Mouse (Mus musculus) MEL (cell line): ENCODE measurements around the gene Ltb4r2. TPM values are rescaled to one million over a fixed set of nuclear protein-coding genes. Genes with fewer than 3 reads are reported as not detected.

Source experiments
- DNase-seq: peaks from one replicate; pipeline ENCODE4 v3.0.0; 2011; ENCODE audit warnings: low read depth, low spot score
- H3K27ac ChIP-seq: 2 replicates; pipeline ENCODE4 v1.5.1; 2012; ENCODE audit warnings: low read depth, mild to moderate bottlenecking, control low read depth, low read length, moderate library complexity; ENCODE audit not compliant: control insufficient read depth
- H3K27me3 ChIP-seq, 2 experiments: fragments of 150-350 bp in 1 of 2; sonication (generic) in 1 of 2; 2 replicates each; pipeline ENCODE4 v1.6.1; 2012; ENCODE audit warnings: low read length in 2 of 2, mild to moderate bottlenecking in 2 of 2, improper control_type of control experiment in 1 of 2, moderate library complexity in 1 of 2; ENCODE audit not compliant: insufficient read depth in 2 of 2, control insufficient read depth in 1 of 2
- H3K36me3 ChIP-seq, 2 experiments: 2 replicates each; pipeline ENCODE4 v1.6.1; 2012 to 2014; ENCODE audit warnings: low read length in 2 of 2, improper control_type of control experiment in 1 of 2, inconsistent platforms in 1 of 2, mild to moderate bottlenecking in 1 of 2; ENCODE audit not compliant: insufficient read depth in 2 of 2, control insufficient read depth in 1 of 2
- H3K4me1 ChIP-seq, 2 experiments: fragments of 150-350 bp in 1 of 2; sonication (generic) in 1 of 2; 2 replicates each; pipeline ENCODE4 v1.6.1; 2012; ENCODE audit warnings: low read length in 2 of 2, improper control_type of control experiment in 1 of 2, mild to moderate bottlenecking in 1 of 2; ENCODE audit not compliant: insufficient read depth in 2 of 2, control insufficient read depth in 1 of 2
- H3K4me3 ChIP-seq, 2 experiments: fragments of 150-350 bp in 1 of 2; sonication (generic) in 1 of 2; 2 replicates each; pipeline ENCODE4 v1.5.1; 2012; ENCODE audit warnings: low read depth in 2 of 2, low read length in 2 of 2, mild to moderate bottlenecking in 2 of 2, moderate library complexity in 2 of 2, control low read depth in 1 of 2, improper control_type of control experiment in 1 of 2; ENCODE audit not compliant: control insufficient read depth in 1 of 2, insufficient read depth in 1 of 2
- H3K79me2 ChIP-seq: 2 replicates; pipeline ENCODE4 v1.6.1; 2012; ENCODE audit warnings: mild to moderate bottlenecking, low read length, moderate library complexity; ENCODE audit not compliant: control insufficient read depth, poor library complexity, insufficient read depth
- H3K9ac ChIP-seq: 2 replicates; pipeline ENCODE4 v1.6.1; 2012; ENCODE audit warnings: low read depth, mild to moderate bottlenecking, control low read depth, low read length, moderate library complexity; ENCODE audit not compliant: control insufficient read depth, poor library complexity, severe bottlenecking
- H3K9me3 ChIP-seq: fragments of 150-350 bp; sonication (generic); replicated peaks from 2 replicates; pipeline ENCODE4 v1.6.1; 2012; ENCODE audit warnings: mild to moderate bottlenecking, low read length, improper control_type of control experiment, moderate library complexity; ENCODE audit not compliant: insufficient read depth
- CHD1 ChIP-seq: IDR thresholded peaks from 2 replicates; pipeline ENCODE4 v1.6.1; 2012; ENCODE audit warnings: low read depth, mild to moderate bottlenecking, inconsistent platforms, low read length, improper control_type of control experiment
- E2F4 ChIP-seq: IDR thresholded peaks from 2 replicates; pipeline ENCODE4 v1.6.1; 2011; ENCODE audit warnings: low read depth, low read length, improper control_type of control experiment, borderline replicate concordance
- ELF1 ChIP-seq: IDR thresholded peaks from 2 replicates; pipeline ENCODE4 v1.6.1; 2014; ENCODE audit warnings: low read depth, mild to moderate bottlenecking, inconsistent platforms, low read length, improper control_type of control experiment, moderate library complexity
- ETS1 ChIP-seq: IDR thresholded peaks from 2 replicates; pipeline ENCODE4 v1.6.1; 2012; ENCODE audit warnings: low read depth, mild to moderate bottlenecking, inconsistent platforms, low read length, improper control_type of control experiment, moderate library complexity
- GATA1 ChIP-seq: IDR thresholded peaks from 2 replicates; pipeline ENCODE4 v1.6.1; 2011; ENCODE audit warnings: low read depth, low read length, improper control_type of control experiment
- JUND ChIP-seq: IDR thresholded peaks from 2 replicates; pipeline ENCODE4 v1.6.1; 2011; ENCODE audit warnings: low read depth, mild to moderate bottlenecking, improper control_type of control experiment, low read length
- KAT2A ChIP-seq: conservative IDR thresholded peaks from 2 replicates; pipeline ENCODE4 v1.6.1; 2012; ENCODE audit warnings: low read depth, low read length, improper control_type of control experiment, inconsistent platforms
- MAX ChIP-seq: IDR thresholded peaks from 2 replicates; pipeline ENCODE4 v1.6.1; 2011; ENCODE audit warnings: low read length, improper control_type of control experiment
- MEF2A ChIP-seq: IDR thresholded peaks from 2 replicates; pipeline ENCODE4 v1.6.1; 2014; ENCODE audit warnings: low read depth, mild to moderate bottlenecking, inconsistent platforms, low read length, improper control_type of control experiment; ENCODE audit not compliant: poor library complexity, insufficient replicate concordance, severe bottlenecking; ENCODE audit errors: extremely low read depth
- NELFE ChIP-seq: IDR thresholded peaks from 2 replicates; pipeline ENCODE4 v1.6.1; 2011; ENCODE audit warnings: low read depth, low read length, improper control_type of control experiment
- POLR2AphosphoS5 ChIP-seq: IDR thresholded peaks from 2 replicates; pipeline ENCODE4 v1.6.1; 2012; ENCODE audit warnings: low read depth, borderline replicate concordance, mild to moderate bottlenecking, inconsistent platforms, low read length, moderate library complexity, mixed read lengths
- RCOR1 ChIP-seq: IDR thresholded peaks from 2 replicates; pipeline ENCODE4 v1.6.1; 2012; ENCODE audit warnings: low read depth, mild to moderate bottlenecking, inconsistent platforms, low read length, improper control_type of control experiment
- SIN3A ChIP-seq: IDR thresholded peaks from 2 replicates; pipeline ENCODE4 v1.6.1; 2012; ENCODE audit warnings: low read length, improper control_type of control experiment, inconsistent platforms
- SMC3 ChIP-seq: IDR thresholded peaks from 2 replicates; pipeline ENCODE4 v1.6.1; 2011; ENCODE audit warnings: low read depth, low read length, improper control_type of control experiment
- TAL1 ChIP-seq: IDR thresholded peaks from 2 replicates; pipeline ENCODE4 v1.6.1; 2012; ENCODE audit warnings: mild to moderate bottlenecking, inconsistent platforms, low read length, moderate library complexity, mixed read lengths
- TCF12 ChIP-seq: IDR thresholded peaks from 2 replicates; pipeline ENCODE4 v1.6.1; 2014; ENCODE audit warnings: low read depth, mild to moderate bottlenecking, inconsistent platforms, low read length, improper control_type of control experiment, moderate library complexity
- UBTF ChIP-seq: IDR thresholded peaks from 2 replicates; pipeline ENCODE4 v1.6.1; 2012; ENCODE audit warnings: low read depth, mild to moderate bottlenecking, inconsistent platforms, low read length, improper control_type of control experiment, moderate library complexity, borderline replicate concordance; ENCODE audit not compliant: insufficient read depth
- USF1 ChIP-seq: IDR thresholded peaks from 2 replicates; pipeline ENCODE4 v1.6.1; 2014; ENCODE audit warnings: low read depth, mild to moderate bottlenecking, inconsistent platforms, low read length, improper control_type of control experiment, moderate library complexity
- USF2 ChIP-seq, 2 experiments: IDR thresholded peaks; 2 replicates each; pipeline ENCODE4 v1.6.1; 2011 to 2012; ENCODE audit warnings: improper control_type of control experiment in 2 of 2, low read length in 2 of 2, borderline replicate concordance in 1 of 2, inconsistent platforms in 1 of 2, low read depth in 1 of 2, mild to moderate bottlenecking in 1 of 2; ENCODE audit not compliant: insufficient read depth in 1 of 2
- ZC3H11A ChIP-seq: IDR thresholded peaks from 2 replicates; pipeline ENCODE4 v1.6.1; 2012; ENCODE audit warnings: low read depth, mild to moderate bottlenecking, inconsistent platforms, low read length, improper control_type of control experiment
- ZNF384 ChIP-seq: IDR thresholded peaks from 2 replicates; pipeline ENCODE4 v1.6.1; 2012; ENCODE audit warnings: low read depth, mild to moderate bottlenecking, inconsistent platforms, low read length, improper control_type of control experiment
- polyA plus RNA-seq, 2 experiments: library from polyadenylated mRNA; stranded (reverse) in 1 of 2; unstranded in 1 of 2; fragments of >175 nt in 1 of 2; fragments of >200 nt in 1 of 2; gene quantifications; 2 replicates each; pipeline versions ENCODE4 v1.2.1 to v1.2.4; 2012; ENCODE audit warnings: low replicate concordance in 2 of 2, low read depth in 1 of 2; ENCODE audit not compliant: insufficient read length in 2 of 2, insufficient read depth in 1 of 2, missing spikeins in 1 of 2
- total RNA-seq: library from RNA; depleted of rRNA; stranded (reverse); fragments of 300-350 nt; gene quantifications from 2 replicates; pipeline ENCODE4 v1.2.3, GENCODE M21; 2012

The Ltb4r2 gene
- total and polyA plus RNA-seq, 3 experiments, result 0.19 to 0.52 TPM; not detected in 1

GRCm38 (mm10) chr14:55783958-55784235 lies 22.7 kb downstream of the Ltb4r2 start, which contains the start of gene Adcy4:
TSS of gene Adcy4 (minus strand) at chr14:55784095.
- Histone ChIP-seq H3K9ac (no peak within 1 kb of the TSS), H3K79me2 (no peaks in the 10 kb centered on the region; the same call in 1 of the 2 replicates), H3K4me1 (peaks cover 0 to 13% of the 10 kb centered on the region in 2 experiments; a peak in 2 of 4 replicates)
- TF ChIP-seq CHD1 (no peak), SIN3A (no peak), TCF12 (no peak), E2F4 (no peak), RCOR1 (no peak), JUND (no peak), NELFE (no peak), USF1 (no peak), ELF1 (no peak), GATA1 (no peak), ZNF384 (no peak), UBTF (no peak), MAX (no peak), KAT2A (no peak), SMC3 (no peak), MEF2A (no peak)
- TF ChIP-seq, all 39 proteins: peak for 0
- no peaks in the 10 kb centered on the region for H3K9me3 ChIP-seq
- no peak within 1 kb of the TSS for H3K27ac ChIP-seq
- peaks cover 0 to 4% of the 10 kb centered on the region in 2 experiments; a peak in 1 of 4 replicates for H3K36me3 ChIP-seq
- H3K4me3 ChIP-seq, result no peak within 1 kb of the TSS
- H3K27me3 ChIP-seq, result no peaks in the 10 kb centered on the region
- DNase-seq, result no peak

- H3K27me3 ChIP-seq, result no peaks in the 10 kb centered on the region
- no peak for TF ChIP-seq UBTF
- no peak for TF ChIP-seq POLR2AphosphoS5
- no peak for TF ChIP-seq TAL1
- no peak for TF ChIP-seq ZC3H11A
- no peak for TF ChIP-seq E2F4
- no peak for TF ChIP-seq SIN3A
- TF ChIP-seq ETS1, result no peak
- TF ChIP-seq USF2 (IDR thresholded peaks at IDR 0.05; ENCODE audit: borderline replicate concordance in 1 of 2, insufficient read depth in 1 of 2, low read depth in 1 of 2, low read length in 2 of 2), result no peak
- peaks cover 2 to 16% of the 10 kb centered on the region in 2 experiments for H3K4me1 ChIP-seq
- H3K36me3 ChIP-seq, result peaks cover 0 to 4% of the 10 kb centered on the region in 2 experiments; a peak in 1 of 4 replicates
- no peaks in the 10 kb centered on the region; the same call in 1 of the 2 replicates for H3K79me2 ChIP-seq
- no peak overlapping the region for H3K9ac ChIP-seq
- H3K27ac ChIP-seq, result no peak overlapping the region
- DNase-seq, result no peak
- no peaks in the 10 kb centered on the region for H3K9me3 ChIP-seq
- no peak overlapping the region for H3K4me3 ChIP-seq
These were observed 24.0 kb downstream of the Ltb4r2 start for GRCm38 (mm10) chr14:55785195-55785594.
